Mouse (Mus musculus): ENCODE results near the gene Denr.

DNA sequence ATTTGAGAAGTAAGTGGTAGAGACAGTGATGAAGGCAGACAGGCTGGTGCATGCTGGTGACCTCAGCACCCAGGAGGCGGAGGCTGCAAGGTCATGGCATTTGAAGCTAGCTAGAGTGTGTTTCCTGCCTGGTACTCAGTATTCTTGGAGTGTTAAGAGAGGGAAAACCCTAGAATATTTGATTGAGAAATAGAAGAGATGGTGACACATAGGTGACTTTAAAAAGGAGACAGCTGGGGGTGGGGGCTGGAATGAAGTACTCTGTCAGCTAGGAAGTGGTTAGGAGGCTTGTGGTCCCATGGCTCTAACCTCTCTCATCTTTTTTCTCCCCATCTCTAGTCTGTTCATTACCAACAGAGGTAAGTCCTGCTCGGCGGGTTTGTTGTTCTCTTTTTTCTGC is 7.9 kb downstream of the Denr start:
- no peak for TF ChIP-seq CTCF (IDR thresholded peaks at IDR 0.05; ENCODE audit: borderline replicate concordance, control insufficient read depth, extremely low read depth, insufficient read depth, low read length, poor library complexity)
- TF ChIP-seq POLR2A (IDR thresholded peaks at IDR 0.05; ENCODE audit: control insufficient read depth, extremely low read depth, insufficient read depth, low read length, poor library complexity) = no peak

Data from thymus, adult 2 months (tissue).